Mouse (Mus musculus): ENCODE measurements around the gene Olfr1137.

The Olfr1137 gene

DNA sequence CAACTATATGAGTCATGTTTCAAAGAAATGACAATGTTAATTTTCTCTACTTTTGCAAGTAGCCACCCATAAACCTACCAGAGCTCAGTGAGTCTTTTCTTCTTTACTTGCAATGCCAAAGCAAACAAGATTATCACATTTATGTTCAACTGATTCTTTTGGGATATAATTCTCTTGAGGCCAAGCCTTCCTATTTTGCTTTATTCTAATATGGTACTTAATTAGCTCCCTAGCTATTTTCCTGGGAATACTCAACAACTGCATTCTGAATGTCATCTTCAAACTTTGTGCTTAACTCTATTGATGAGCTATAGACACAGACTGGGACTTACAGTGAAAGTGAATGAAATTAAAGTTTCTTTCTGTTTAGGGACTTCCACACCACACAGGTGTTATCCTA, at the start of gene Olfr1137:
Gene Olfr1137 (minus strand): TSS at position 101 of the 400 bp plus-strand sequence.
- DNase-seq (ENCODE audit: low read depth, low spot score) = no peak

DNA sequence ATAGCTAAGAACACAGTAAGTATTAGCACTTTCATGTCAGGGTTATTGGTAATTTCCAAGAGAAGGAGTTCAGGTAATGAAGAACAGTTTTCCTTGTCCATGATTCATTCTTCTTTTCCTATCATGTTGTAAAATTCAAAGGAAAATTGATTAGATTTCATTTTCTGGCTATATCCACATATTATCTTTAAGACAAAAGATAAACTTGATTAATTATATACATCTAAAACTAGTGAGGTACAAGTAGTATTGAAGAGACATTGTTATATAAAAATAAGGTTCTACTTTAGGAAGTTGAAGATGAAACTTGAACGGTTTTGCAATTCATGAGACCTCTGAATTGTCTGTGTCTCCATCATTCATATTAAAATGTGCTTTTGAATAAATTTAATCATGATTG, 40.9 kb upstream of the Olfr1137 start, which contains the start of gene Olfr1141:
Gene Olfr1141 (minus strand): TSS at position 101 of the 400 bp plus-strand sequence.
- DNase-seq (ENCODE audit: low read depth, low spot score) = no peak

DNA sequence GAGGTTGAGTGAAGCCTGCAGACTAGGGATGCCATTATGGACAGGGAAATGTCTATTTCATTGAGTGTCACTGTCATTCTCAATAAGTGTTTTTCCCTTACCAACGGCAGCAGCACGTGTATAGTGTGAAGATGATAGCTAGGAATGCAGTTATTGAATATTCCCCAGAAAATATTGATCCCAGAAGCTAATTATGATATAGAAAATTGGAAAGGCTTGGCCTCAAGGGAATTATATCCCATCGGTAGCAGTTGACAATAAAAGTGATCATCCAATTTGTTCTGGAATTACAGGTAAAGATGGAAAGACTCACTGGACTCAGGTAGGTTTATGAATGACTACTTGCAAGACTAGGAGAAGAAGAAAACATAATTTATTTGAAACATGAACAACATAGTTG, 30.5 kb upstream of the Olfr1137 start, which contains the start of gene Olfr1140:
Gene Olfr1140 (plus strand): TSS at position 301 of the 400 bp plus-strand sequence.
- no peak for DNase-seq (ENCODE audit: low read depth, low spot score)

DNA sequence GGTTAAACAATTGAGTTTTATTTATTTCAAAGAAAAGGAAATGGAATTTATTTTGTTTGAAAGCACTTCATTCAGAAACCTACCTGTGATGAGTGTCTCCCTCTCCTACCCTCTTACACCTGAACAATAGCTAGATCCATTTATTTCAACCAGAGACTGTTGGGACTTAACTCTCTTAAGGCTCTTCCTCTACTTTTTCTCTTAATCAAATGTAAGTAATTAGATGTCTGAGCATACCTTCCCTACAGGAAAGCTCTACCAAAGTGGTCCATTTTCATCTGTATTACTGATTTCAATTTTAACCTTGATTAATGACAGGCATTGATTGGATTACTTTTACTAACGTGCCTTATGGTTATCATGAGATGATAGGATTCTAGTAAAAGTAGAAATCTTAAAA, 26.9 kb upstream of the Olfr1137 start, which contains the start of gene Olfr1138:
Gene Olfr1138 (minus strand): TSS at position 101 of the 400 bp plus-strand sequence.
- DNase-seq (ENCODE audit: low read depth, low spot score) = no peak

DNA sequence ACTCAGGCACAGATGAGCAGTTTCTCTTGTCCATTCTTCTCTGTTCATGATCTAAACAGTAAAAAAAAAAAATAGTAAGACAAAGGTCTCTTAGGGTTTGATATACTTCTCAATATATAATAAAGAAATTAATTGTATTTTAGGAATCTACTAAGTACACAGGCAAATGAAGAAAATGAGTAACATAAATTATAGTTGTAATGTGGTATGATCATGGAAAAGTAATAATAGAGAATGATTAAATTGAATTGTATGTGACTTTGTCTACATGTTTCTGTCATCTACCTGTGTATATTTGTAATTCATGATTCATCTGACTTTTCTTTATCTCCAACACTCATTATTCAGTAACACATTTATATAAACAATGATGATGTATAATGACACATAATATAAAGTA, 19.1 kb downstream of the Olfr1137 start, which contains the start of gene Olfr1136:
Gene Olfr1136 (minus strand): TSS at position 101 of the 400 bp plus-strand sequence.
- DNase-seq (ENCODE audit: low read depth, low spot score) = no peak

DNA sequence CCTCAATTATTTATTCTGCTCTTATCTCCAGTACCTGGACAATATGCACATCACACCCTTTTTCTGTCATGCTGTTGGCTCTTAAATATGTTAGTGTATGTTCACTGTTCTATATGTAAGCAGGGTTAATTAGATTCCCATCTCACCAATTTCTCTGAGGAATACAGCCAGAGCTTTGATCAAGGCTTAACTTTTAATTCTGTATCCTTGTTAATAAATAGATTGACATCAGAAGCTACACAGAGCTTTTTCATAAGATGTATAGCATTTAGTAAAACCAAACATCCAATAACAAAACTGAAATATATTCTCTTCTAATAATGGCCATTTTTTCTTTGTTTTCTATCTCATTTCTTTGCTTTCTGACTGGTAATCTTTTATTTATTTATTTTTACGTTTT, 39.4 kb downstream of the Olfr1137 start, which contains the start of gene Olfr1135:
Gene Olfr1135 (minus strand): TSS at position 101 of the 400 bp plus-strand sequence.
- no peak for DNase-seq (ENCODE audit: low read depth, low spot score)

Data from telencephalon, adult 2 months (tissue).